Mouse (Mus musculus) E14TG2a.4 (cell line): ENCODE measurements around the gene H2-D1.
A peak's percentile ranks its signal among the peaks of the same experiment; 100 is the strongest.

Source experiments
- H3K27me3 ChIP-seq: 2 replicates; pipeline ENCODE4 v1.6.1; 2014; ENCODE audit warnings: low read length, control low read depth; ENCODE audit not compliant: insufficient read depth
- H3K36me3 ChIP-seq: 2 replicates; pipeline ENCODE4 v1.6.1; 2014; ENCODE audit warnings: low read length, control low read depth; ENCODE audit not compliant: insufficient read depth
- H3K4me1 ChIP-seq: replicated peaks from 2 replicates; pipeline ENCODE4 v1.6.1; 2014; ENCODE audit warnings: low read depth, low read length, control low read depth
- H3K4me3 ChIP-seq: replicated peaks from 2 replicates; pipeline ENCODE4 v1.5.1; 2014; ENCODE audit warnings: mild to moderate bottlenecking, low read length
- H3K9me3 ChIP-seq: 2 replicates; pipeline ENCODE4 v1.6.1; 2014; ENCODE audit warnings: low read length, control low read depth
- CTCF ChIP-seq: conservative IDR thresholded peaks from 2 replicates; pipeline ENCODE4 v1.5.1; 2014; ENCODE audit warnings: low read length
- NANOG ChIP-seq: IDR thresholded peaks from 2 replicates; pipeline ENCODE4 v1.6.1; 2014; ENCODE audit warnings: borderline replicate concordance, low read length, mixed read lengths
- POU5F1 ChIP-seq: IDR thresholded peaks from 2 replicates; pipeline ENCODE4 v1.6.1; 2014; ENCODE audit warnings: low read length, borderline replicate concordance

Gene H2-D1

DNA sequence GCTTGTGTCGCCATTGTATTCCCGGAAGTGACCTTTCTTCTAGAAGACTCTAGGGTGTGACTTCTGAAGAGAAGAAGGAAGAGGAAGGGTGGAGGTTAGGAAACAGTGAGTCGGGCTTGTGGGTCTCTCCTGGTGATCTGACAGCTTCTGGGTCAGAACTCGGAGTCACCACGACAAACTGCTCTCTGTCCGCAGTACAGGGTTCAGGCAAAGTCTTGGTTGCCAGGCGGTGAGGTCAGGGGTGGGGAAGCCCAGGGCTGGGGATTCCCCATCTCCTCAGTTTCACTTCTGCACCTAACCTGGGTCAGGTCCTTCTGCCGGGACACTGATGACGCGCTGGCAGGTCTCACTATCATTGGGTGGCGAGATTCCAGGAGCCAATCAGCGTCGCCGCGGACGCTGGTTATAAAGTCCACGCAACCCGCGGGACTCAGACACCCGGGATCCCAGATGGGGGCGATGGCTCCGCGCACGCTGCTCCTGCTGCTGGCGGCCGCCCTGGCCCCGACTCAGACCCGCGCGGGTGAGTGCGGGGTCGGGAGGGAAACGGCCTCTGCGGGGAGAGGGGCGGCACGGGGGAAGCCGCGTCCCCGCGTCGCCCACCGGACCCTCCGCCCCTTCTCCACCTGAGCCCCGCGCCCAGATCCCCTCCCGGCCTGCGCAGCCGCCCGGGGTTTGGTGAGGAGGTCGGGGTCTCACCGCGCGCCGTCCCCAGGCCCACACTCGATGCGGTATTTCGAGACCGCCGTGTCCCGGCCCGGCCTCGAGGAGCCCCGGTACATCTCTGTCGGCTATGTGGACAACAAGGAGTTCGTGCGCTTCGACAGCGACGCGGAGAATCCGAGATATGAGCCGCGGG lies at the start of gene H2-D1:
Gene H2-D1 (plus strand): TSS at position 67 of the 859 bp plus-strand sequence.
- Histone ChIP-seq H3K4me3 (peak within 1 kb of the TSS; percentile 86), H3K36me3 (no peaks in the 10 kb centered on the region), H3K9me3 (no peaks in the 10 kb centered on the region), H3K4me1 (peaks cover 28% of the 10 kb centered on the region), H3K27me3 (peaks cover 63% of the 10 kb centered on the region)
- TF ChIP-seq POU5F1 (no peak), CTCF (no peak), NANOG (no peak)

- H3K27me3 ChIP-seq, result peaks cover 88% of the 10 kb centered on the region
- TF ChIP-seq POU5F1, result no peak
- no peak for TF ChIP-seq NANOG
- TF ChIP-seq CTCF, result no peak
- no peaks in the 10 kb centered on the region; the same call in 1 of the 2 replicates for H3K4me1 ChIP-seq
- no peak overlapping the region for H3K4me3 ChIP-seq
- no peaks in the 10 kb centered on the region for H3K36me3 ChIP-seq
- no peaks in the 10 kb centered on the region for H3K9me3 ChIP-seq
Observed at GRCm38 (mm10) chr17:35213071-35213470, 49.5 kb upstream of the H2-D1 start.

DNA sequence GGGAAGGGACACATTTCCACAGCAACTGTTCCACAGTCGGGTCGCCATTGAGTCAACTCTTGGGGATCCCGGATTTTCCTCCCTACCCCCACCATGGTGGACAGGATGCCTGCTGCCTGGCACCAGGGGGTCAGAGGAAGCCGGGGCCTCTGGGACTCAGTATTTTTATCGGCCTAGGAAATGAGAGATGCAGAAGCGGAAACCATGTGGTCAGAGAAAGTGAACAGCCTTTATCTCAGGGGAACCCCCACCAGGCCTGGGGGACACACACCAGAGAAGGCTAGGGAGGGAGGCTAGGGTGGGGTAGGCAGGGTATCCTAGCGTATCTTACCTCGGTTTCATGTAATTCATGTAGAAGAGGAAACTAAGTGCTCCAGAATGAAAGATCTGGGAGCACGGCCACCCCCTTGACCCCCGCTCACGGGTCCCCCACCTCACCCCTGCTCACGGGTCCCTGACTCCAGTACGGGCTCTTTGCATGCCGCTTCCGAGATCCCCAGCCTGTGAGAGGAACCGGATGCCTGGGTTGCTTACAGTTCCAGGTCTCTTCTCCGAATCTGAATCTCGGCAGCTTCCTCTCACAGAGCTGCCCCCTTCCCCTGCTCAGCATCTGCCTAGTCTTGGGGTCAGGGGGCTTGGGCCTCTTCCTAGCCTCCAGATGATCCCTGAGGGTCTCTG lies 43.9 kb upstream of the H2-D1 start:
- peaks cover 25% of the 10 kb centered on the region for H3K36me3 ChIP-seq
- TF ChIP-seq CTCF (no peak), POU5F1 (no peak), NANOG (no peak)
- no peak overlapping the region for H3K4me3 ChIP-seq
- H3K27me3 ChIP-seq, result peaks cover 57% of the 10 kb centered on the region
- H3K4me1 ChIP-seq, result peaks cover 40% of the 10 kb centered on the region
- H3K9me3 ChIP-seq, result no peaks in the 10 kb centered on the region

GRCm38 (mm10) chr17:35219601-35220041 lies 42.9 kb upstream of the H2-D1 start:
- Histone ChIP-seq H3K9me3 (no peaks in the 10 kb centered on the region), H3K36me3 (peaks cover 27% of the 10 kb centered on the region), H3K4me1 (peaks cover 40% of the 10 kb centered on the region), H3K27me3 (peaks cover 47% of the 10 kb centered on the region), H3K4me3 (no peak overlapping the region)
- TF ChIP-seq CTCF (no peak), NANOG (no peak), POU5F1 (no peak)

DNA sequence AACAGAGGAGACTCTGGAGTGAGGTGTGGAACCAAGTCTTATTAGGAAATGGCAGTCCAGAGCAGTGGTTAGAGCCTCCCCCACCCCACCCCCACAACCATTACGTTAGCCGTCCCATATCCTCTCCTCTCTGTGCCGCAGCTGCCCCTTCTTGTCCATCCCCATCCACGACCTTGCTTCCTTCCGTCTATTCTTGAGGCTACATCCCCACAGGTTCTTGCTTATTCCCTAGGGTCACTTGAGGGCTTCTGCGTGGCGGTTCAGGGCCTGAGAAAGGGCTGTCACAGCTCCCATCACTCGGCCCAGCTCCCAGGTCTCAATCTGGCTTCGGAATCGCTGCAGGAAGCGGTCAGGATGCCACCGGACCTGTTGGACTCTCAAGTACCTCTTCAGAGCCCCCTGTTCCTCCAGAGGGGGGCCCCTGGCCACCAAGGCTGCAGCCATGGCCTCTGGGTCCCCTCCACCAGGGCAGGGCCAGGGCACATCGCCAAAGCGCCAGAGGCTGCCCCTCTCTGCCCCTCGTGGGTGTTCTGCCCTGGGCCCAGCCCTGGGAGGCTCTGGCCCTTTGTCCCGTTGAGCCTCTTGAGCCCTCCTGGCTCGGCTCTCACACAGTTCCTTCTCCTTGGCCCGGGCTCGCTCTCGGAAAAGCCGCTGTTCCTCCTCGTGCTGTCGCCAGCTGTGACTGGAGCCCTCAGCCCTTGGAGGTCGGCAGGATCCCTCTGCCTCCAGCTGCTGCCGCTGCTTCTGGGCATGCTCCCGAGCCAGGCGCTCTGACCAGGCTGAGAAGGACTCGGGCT lies 42.2 kb upstream of the H2-D1 start, which contains the start of gene Gm16181:
Gene Gm16181 (plus strand): TSS at position 679 of the 797 bp plus-strand sequence.
- Histone ChIP-seq H3K36me3 (peaks cover 32% of the 10 kb centered on the region), H3K4me1 (peaks cover 40% of the 10 kb centered on the region), H3K9me3 (no peaks in the 10 kb centered on the region), H3K27me3 (peaks cover 40% of the 10 kb centered on the region), H3K4me3 (peak within 1 kb of the TSS; percentile 65)
- no peak for TF ChIP-seq CTCF
- no peak for TF ChIP-seq POU5F1
- TF ChIP-seq NANOG, result no peak

GRCm38 (mm10) chr17:35222299-35222698 lies 40.2 kb upstream of the H2-D1 start:
- H3K4me1 ChIP-seq, result peaks cover 45% of the 10 kb centered on the region
- H3K9me3 ChIP-seq, result no peaks in the 10 kb centered on the region
- TF ChIP-seq NANOG (no peak), POU5F1 (no peak), CTCF (no peak)
- H3K27me3 ChIP-seq, result peaks cover 26% of the 10 kb centered on the region
- H3K36me3 ChIP-seq, result peaks cover 38% of the 10 kb centered on the region
- no peak overlapping the region for H3K4me3 ChIP-seq

DNA sequence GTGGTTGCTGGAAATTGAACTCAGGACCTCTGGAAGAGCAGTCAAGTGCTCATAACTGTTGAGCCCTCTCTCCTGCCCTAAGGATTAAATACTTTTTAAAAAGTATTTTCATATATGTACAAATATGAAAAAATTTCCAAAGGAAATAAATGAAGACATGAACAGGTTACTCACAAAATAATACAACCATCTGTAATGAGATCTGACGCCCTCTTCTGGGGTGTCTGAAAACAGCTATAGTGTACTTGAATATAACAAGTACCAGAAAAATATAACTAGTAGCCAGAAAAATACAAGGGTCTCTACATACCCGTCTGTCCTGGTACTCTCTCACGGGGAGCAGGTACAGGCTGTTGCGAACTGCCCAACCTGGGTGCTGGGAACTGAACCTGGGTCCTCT lies 37.9 kb upstream of the H2-D1 start:
- Histone ChIP-seq H3K4me1 (peaks cover 33% of the 10 kb centered on the region), H3K27me3 (peaks cover 13% of the 10 kb centered on the region), H3K4me3 (no peak overlapping the region), H3K36me3 (peaks cover 61% of the 10 kb centered on the region), H3K9me3 (no peaks in the 10 kb centered on the region)
- TF ChIP-seq POU5F1 (no peak), CTCF (no peak), NANOG (no peak)

- peaks cover 25% of the 10 kb centered on the region for H3K4me1 ChIP-seq
- H3K4me3 ChIP-seq, result no peak overlapping the region
- peaks cover 8% of the 10 kb centered on the region for H3K27me3 ChIP-seq
- no peaks in the 10 kb centered on the region for H3K9me3 ChIP-seq
- no peak for TF ChIP-seq CTCF
- TF ChIP-seq NANOG, result no peak
- no peak for TF ChIP-seq POU5F1
- H3K36me3 ChIP-seq, result peaks cover 65% of the 10 kb centered on the region
Observed at GRCm38 (mm10) chr17:35225456-35225855, 37.1 kb upstream of the H2-D1 start.

DNA sequence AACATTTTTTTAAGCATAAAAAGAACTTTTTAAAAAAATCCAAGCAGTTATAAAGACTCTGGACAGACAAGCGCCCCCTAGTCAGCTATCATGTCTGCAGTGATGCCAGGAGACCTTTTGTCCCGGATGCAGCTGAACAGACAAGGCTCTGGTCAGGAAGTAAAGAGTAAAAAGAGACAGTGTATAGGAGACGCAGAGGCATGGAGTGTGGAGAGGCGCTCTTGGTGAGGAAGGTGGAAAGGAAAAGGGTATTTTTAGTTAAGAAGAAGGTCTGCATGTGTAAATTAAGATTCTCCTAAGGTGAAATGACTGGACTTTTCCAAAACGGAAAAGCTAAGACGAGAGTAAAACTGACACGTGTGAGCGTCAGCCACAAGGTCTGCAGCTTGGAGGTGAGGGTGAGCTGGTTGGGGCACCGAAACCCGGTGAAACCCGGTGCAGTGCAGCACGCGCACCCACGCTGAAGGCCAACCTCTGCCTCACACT lies 35.9 kb upstream of the H2-D1 start:
- peaks cover 14% of the 10 kb centered on the region for H3K4me1 ChIP-seq
- 0 out of 2 replicates have a peak, but pooled peaks have one; percentile 10 for TF ChIP-seq CTCF
- TF ChIP-seq POU5F1, result no peak
- H3K27me3 ChIP-seq, result no peaks in the 10 kb centered on the region
- peaks cover 73% of the 10 kb centered on the region for H3K36me3 ChIP-seq
- H3K9me3 ChIP-seq, result no peaks in the 10 kb centered on the region
- H3K4me3 ChIP-seq, result no peak overlapping the region
